Mouse (Mus musculus) CH12.LX (cell line): ENCODE measurements around the gene Coro2b. TPM values are rescaled to one million over a fixed set of nuclear protein-coding genes. Genes with fewer than 3 reads are reported as not detected.

Experiments
- DNase-seq: peaks from one replicate; pipeline ENCODE4 v3.0.0-alpha.2; 2013; ENCODE audit errors: extremely low read depth
- H3K27ac ChIP-seq: 2 replicates; pipeline ENCODE4 v1.5.1; 2012; ENCODE audit warnings: low read depth, mild to moderate bottlenecking, control low read depth, moderate library complexity; ENCODE audit not compliant: insufficient read depth
- H3K27me3 ChIP-seq: replicated peaks from 2 replicates; pipeline ENCODE3; 2012; ENCODE audit warnings: inconsistent platforms
- H3K36me3 ChIP-seq, 2 experiments: replicated peaks in 1 of 2; 2 replicates each; pipeline versions ENCODE3 to v1.6.1; 2012; ENCODE audit warnings: inconsistent platforms in 1 of 2, low read length in 1 of 2, mild to moderate bottlenecking in 1 of 2, mixed read lengths in 1 of 2, moderate library complexity in 1 of 2; ENCODE audit not compliant: control insufficient read depth in 1 of 2, insufficient read depth in 1 of 2
- H3K4me1 ChIP-seq, 2 experiments: 2 replicates each; pipeline ENCODE4 v1.6.1; 2012; ENCODE audit warnings: inconsistent platforms in 1 of 2, moderate library complexity in 1 of 2; ENCODE audit not compliant: insufficient read depth in 2 of 2, control insufficient read depth in 1 of 2
- H3K4me2 ChIP-seq: 2 replicates; pipeline ENCODE4 v1.6.1; 2012; ENCODE audit warnings: low read depth, mild to moderate bottlenecking, control low read depth; ENCODE audit not compliant: poor library complexity, insufficient read depth, severe bottlenecking
- H3K4me3 ChIP-seq, 3 experiments: fragments of 150-350 bp in 1 of 3; sonication (generic) in 1 of 3; replicated peaks in 1 of 3; 2 replicates each; pipeline versions ENCODE3 to v1.5.1; 2011 to 2012; ENCODE audit warnings: low read depth in 2 of 3, low read length in 2 of 3, mild to moderate bottlenecking in 2 of 3, moderate library complexity in 2 of 3, control low read depth in 1 of 3, improper control_type of control experiment in 1 of 3, inconsistent platforms in 1 of 3, mixed read lengths in 1 of 3; ENCODE audit not compliant: poor library complexity in 1 of 3
- H3K79me2 ChIP-seq: replicated peaks from 2 replicates; pipeline ENCODE4 v1.6.1; 2012; ENCODE audit warnings: mild to moderate bottlenecking, moderate library complexity; ENCODE audit not compliant: control insufficient read depth, poor library complexity, insufficient read depth, severe bottlenecking; ENCODE audit errors: extremely low read depth
- H3K9ac ChIP-seq: 2 replicates; pipeline ENCODE4 v1.6.1; 2012; ENCODE audit warnings: low read depth, mild to moderate bottlenecking, control low read depth, moderate library complexity; ENCODE audit not compliant: insufficient read depth
- H3K9me3 ChIP-seq: replicated peaks from 2 replicates; pipeline ENCODE3; 2012; ENCODE audit warnings: low read length, inconsistent platforms, mixed read lengths
- BHLHE40 ChIP-seq: IDR thresholded peaks from 2 replicates; pipeline ENCODE4 v1.6.1; 2011; ENCODE audit warnings: mild to moderate bottlenecking, low read depth, low read length, improper control_type of control experiment
- CHD1 ChIP-seq: IDR thresholded peaks from 2 replicates; pipeline ENCODE4 v1.6.1; 2012; ENCODE audit warnings: low read depth, low read length, improper control_type of control experiment, inconsistent platforms
- CHD2 ChIP-seq: IDR thresholded peaks from 2 replicates; pipeline ENCODE4 v1.6.1; 2011; ENCODE audit warnings: low read length, improper control_type of control experiment
- CTCF ChIP-seq, 2 experiments: IDR thresholded peaks in 1 of 2; conservative IDR thresholded peaks in 1 of 2; 2 replicates each; pipeline ENCODE4 v1.5.1; 2011 to 2012; ENCODE audit warnings: low read depth in 2 of 2, low read length in 2 of 2, improper control_type of control experiment in 1 of 2, inconsistent platforms in 1 of 2, mild to moderate bottlenecking in 1 of 2, moderate library complexity in 1 of 2
- E2F4 ChIP-seq: IDR thresholded peaks from 2 replicates; pipeline ENCODE4 v1.6.1; 2011; ENCODE audit warnings: low read depth, low read length, improper control_type of control experiment; ENCODE audit not compliant: insufficient replicate concordance
- ELF1 ChIP-seq: IDR thresholded peaks from 2 replicates; pipeline ENCODE4 v1.6.1; 2014; ENCODE audit warnings: low read depth, mild to moderate bottlenecking, inconsistent platforms, low read length, improper control_type of control experiment
- ETS1 ChIP-seq: conservative IDR thresholded peaks from 2 replicates; pipeline ENCODE4 v1.6.1; 2012; ENCODE audit warnings: low read depth, mild to moderate bottlenecking, inconsistent platforms, low read length, improper control_type of control experiment, moderate library complexity
- KAT2A ChIP-seq: IDR thresholded peaks from 2 replicates; pipeline ENCODE4 v1.6.1; 2012; ENCODE audit warnings: low read length, improper control_type of control experiment, inconsistent platforms; ENCODE audit not compliant: insufficient replicate concordance
- MAZ ChIP-seq: IDR thresholded peaks from 2 replicates; pipeline ENCODE4 v1.6.1; 2012; ENCODE audit warnings: low read depth, mild to moderate bottlenecking, inconsistent platforms, low read length, improper control_type of control experiment, moderate library complexity
- MEF2A ChIP-seq: IDR thresholded peaks from 2 replicates; pipeline ENCODE4 v1.6.1; 2014; ENCODE audit warnings: low read depth, mild to moderate bottlenecking, inconsistent platforms, low read length, improper control_type of control experiment, borderline replicate concordance
- NELFE ChIP-seq: IDR thresholded peaks from 2 replicates; pipeline ENCODE4 v1.6.1; 2011; ENCODE audit warnings: low read depth, low read length, improper control_type of control experiment
- PAX5 ChIP-seq: IDR thresholded peaks from 2 replicates; pipeline ENCODE4 v1.6.1; 2012; ENCODE audit warnings: low read length, inconsistent platforms, mixed read lengths
- SIN3A ChIP-seq: IDR thresholded peaks from 2 replicates; pipeline ENCODE4 v1.6.1; 2012; ENCODE audit warnings: low read length, improper control_type of control experiment, inconsistent platforms
- SMC3 ChIP-seq: IDR thresholded peaks from 2 replicates; pipeline ENCODE4 v1.6.1; 2011; ENCODE audit warnings: low read depth, low read length, improper control_type of control experiment
- TBP ChIP-seq: conservative IDR thresholded peaks from 2 replicates; pipeline ENCODE4 v1.6.1; 2011; ENCODE audit warnings: low read depth, low read length, improper control_type of control experiment
- TCF12 ChIP-seq: IDR thresholded peaks from 2 replicates; pipeline ENCODE4 v1.6.1; 2014; ENCODE audit warnings: low read depth, mild to moderate bottlenecking, inconsistent platforms, low read length, improper control_type of control experiment
- UBTF ChIP-seq: IDR thresholded peaks from 2 replicates; pipeline ENCODE4 v1.6.1; 2012; ENCODE audit warnings: low read depth, mild to moderate bottlenecking, inconsistent platforms, low read length, improper control_type of control experiment, moderate library complexity
- ZC3H11A ChIP-seq: IDR thresholded peaks from 2 replicates; pipeline ENCODE4 v1.6.1; 2012; ENCODE audit warnings: low read depth, mild to moderate bottlenecking, inconsistent platforms, low read length, improper control_type of control experiment
- ZKSCAN1 ChIP-seq: IDR thresholded peaks from 2 replicates; pipeline ENCODE4 v1.6.1; 2012; ENCODE audit warnings: low read depth, inconsistent platforms, low read length, improper control_type of control experiment, borderline replicate concordance
- ZNF384 ChIP-seq: IDR thresholded peaks from 2 replicates; pipeline ENCODE4 v1.6.1; 2012; ENCODE audit warnings: low read depth, low read length, improper control_type of control experiment, inconsistent platforms
- dilution Hi-C: fragments of 300-500 bp; cut with MboI; formaldehyde crosslinking; loops from 2 replicates; pipeline ENCODE4 v1.14.3; 2020; ENCODE audit warnings: low sequenced_read_pairs; ENCODE audit not compliant: extremely low pct_unique_long_range_greater_than_20kb, extremely low pct_ligation_motif_present
- in situ Hi-C: fragments of 300-500 bp; cut with MboI; formaldehyde crosslinking; loops from 3 replicates; pipeline ENCODE4 v1.14.3; 2019; ENCODE audit warnings: low sequenced_read_pairs, low pct_ligation_motif_present, low pct_unique_long_range_greater_than_20kb, mixed read lengths
- polyA plus RNA-seq: library from polyadenylated mRNA; unstranded; fragments of >175 nt; gene quantifications from 2 replicates; pipeline ENCODE4 v1.2.1, GENCODE M21; 2012; ENCODE audit warnings: low read depth; ENCODE audit not compliant: insufficient read length
- total RNA-seq, 2 experiments: library from RNA; depleted of rRNA; stranded (reverse); fragments of 300-350 nt in 1 of 2; fragments of >200 nt in 1 of 2; gene quantifications; 2 replicates each; pipeline ENCODE4 v1.2.3; 2012 to 2014

Gene Coro2b
- total and polyA plus RNA-seq, 3 experiments: 0.77 to 3.2 (median 0.85) TPM

GRCm38 (mm10) chr9:62534691-62535090 lies 2.2 kb downstream of the Coro2b start:
- H3K4me3 ChIP-seq: no peak overlapping the region
- DNase-seq: no peak
- peaks cover 9 to 45% of the 10 kb centered on the region in 2 experiments for H3K4me1 ChIP-seq
- no peaks in the 10 kb centered on the region for H3K36me3 ChIP-seq
- no peak overlapping the region for H3K4me2 ChIP-seq
- H3K27ac ChIP-seq: no peak overlapping the region
- no peaks in the 10 kb centered on the region for H3K79me2 ChIP-seq
- H3K27me3 ChIP-seq: peaks cover 36% of the 10 kb centered on the region
- TF ChIP-seq ZC3H11A (no peak), UBTF (no peak), TCF12 (no peak), NELFE (no peak), ZNF384 (no peak), ELF1 (no peak), BHLHE40 (no peak), E2F4 (no peak)
- in situ Hi-C loops (loop anchor here (5.0 kb wide), 1 partner anchor 52 kb away; no protein-coding TSS in a partner anchor), dilution Hi-C loops (no loop called here)
- no peak overlapping the region for H3K9ac ChIP-seq
- H3K9me3 ChIP-seq: no peaks in the 10 kb centered on the region

- dilution Hi-C loops: no loop called here
- no peak overlapping the region for H3K4me3 ChIP-seq
- TF ChIP-seq SMC3 (no peak), MAZ (no peak), SIN3A (no peak), TBP (no peak), KAT2A (no peak), MEF2A (no peak), TCF12 (no peak), PAX5 (no peak), ZKSCAN1 (no peak), CHD2 (no peak), CTCF (conservative IDR thresholded peaks at IDR 0.05 in 1 of 2, IDR thresholded peaks at IDR 0.05 in 1 of 2; ENCODE audit: low read depth in 2 of 2, low read length in 2 of 2) (no peak), CHD1 (no peak), ETS1 (no peak), BHLHE40 (no peak)
- TF ChIP-seq, all 38 proteins: peak for 0
Observed at GRCm38 (mm10) chr9:62534158-62534557, 2.7 kb downstream of the Coro2b start.

More at GRCm38 (mm10) chr9:62534158-62534557, 2.7 kb downstream of the Coro2b start:
- H3K79me2 ChIP-seq: no peaks in the 10 kb centered on the region
- H3K9ac ChIP-seq: no peak overlapping the region
- peaks cover 36% of the 10 kb centered on the region for H3K27me3 ChIP-seq
- no peak overlapping the region for H3K27ac ChIP-seq
- in situ Hi-C loops: loop anchor here (5.0 kb wide), 1 partner anchor 52 kb away; no protein-coding TSS in a partner anchor
- H3K36me3 ChIP-seq: no peaks in the 10 kb centered on the region
- no peaks in the 10 kb centered on the region for H3K9me3 ChIP-seq
- H3K4me2 ChIP-seq: no peak overlapping the region
- no peak for DNase-seq
- H3K4me1 ChIP-seq: peaks cover 9 to 46% of the 10 kb centered on the region in 2 experiments
